Mouse (Mus musculus): ENCODE data around the gene Myo18b. TPM values are rescaled to one million over a fixed set of nuclear protein-coding genes. Genes with fewer than 3 reads are reported as not detected.

The Myo18b gene
- polyA plus RNA-seq (2014; fragmentation: Illumina TruSeq; extraction: RNeasy Lipid Tissue Mini Kit (QIAGEN cat#74804); ENCODE audit: low read depth, low replicate concordance) = 3.2 TPM

GRCm38 (mm10) chr5:112895674-112896654 lies at the start of gene Myo18b:
Myo18b (minus strand) TSS chr5:112896362.

Other genes with a start within 250 kb of the Myo18b start
- gene Grk3, start 119.4 kb upstream of the Myo18b start, polyA plus RNA-seq (2014; fragmentation: Illumina TruSeq; extraction: RNeasy Lipid Tissue Mini Kit (QIAGEN cat#74804); ENCODE audit: low read depth, low replicate concordance) = 20.1 TPM
- not detected for gene Crybb2, start 173.8 kb upstream of the Myo18b start, polyA plus RNA-seq (2014; fragmentation: Illumina TruSeq; extraction: RNeasy Lipid Tissue Mini Kit (QIAGEN cat#74804); ENCODE audit: low read depth, low replicate concordance)
- not detected for gene Crybb3, start 185.2 kb upstream of the Myo18b start, polyA plus RNA-seq (2014; fragmentation: Illumina TruSeq; extraction: RNeasy Lipid Tissue Mini Kit (QIAGEN cat#74804); ENCODE audit: low read depth, low replicate concordance)